Mouse (Mus musculus) common myeloid progenitor, adult 5-6 weeks (primary cell): Measurements from ENCODE around the gene Cybb. TPM values are rescaled to one million over a fixed set of nuclear protein-coding genes. Genes with fewer than 3 reads are reported as not detected.

Source experiments
- total RNA-seq: library from RNA; stranded (forward); fragments of 200-1000, 187-1606 nt; gene quantifications from 2 replicates; pipeline ENCODE4 v1.2.3, GENCODE M21; 2017

Gene Cybb
- total RNA-seq, 1 experiment from 2014 or later: 11.8 TPM

Other genes starting within 250 kb of the Cybb start
- not detected in 2 replicates for gene Gm14862, start 230.9 kb downstream of the Cybb start, total RNA-seq
- 13.8 and 14.1 TPM in 2 replicates for gene Xk, start 215.0 kb downstream of the Cybb start, total RNA-seq
- 2.0 TPM in 1 of 2 replicates, not detected in the other for gene H2al1m, start 204.0 kb downstream of the Cybb start, total RNA-seq
- gene H2al1k, start 137.1 kb downstream of the Cybb start, total RNA-seq: 0.87 TPM in 1 of 2 replicates, not detected in the other
- not detected in 2 replicates for gene H2al1o, start 84.6 kb upstream of the Cybb start, total RNA-seq
- gene Dynlt3, start 175.2 kb upstream of the Cybb start, total RNA-seq: 89.4 and 90.8 TPM in 2 replicates